10 mouse cellular contexts compared by ENCODE assay signal in genomic region chr2:144676546-144677228, GRCm38 (mm10).
DNase-seq lines count a peak whose midpoint lies in the region; ATAC-seq and TF ChIP-seq lines count a peak whose summit lies in the region.
"Had no signal": no experiment of that assay in that cellular context is flagged by ENCODE, and none has a peak within 500 bp of the region (broad histone marks: within the 10 kb centered on the region; RNA-seq: fewer than 3 reads in every experiment).

No protein-coding gene starts in this region.

- H3K9me3 ChIP-seq in heart, embryonic 11.5 days (replicated peaks; ENCODE audit: control insufficient read depth, low read length), result no peaks in the 10 kb centered on the region
- no peaks in the 10 kb centered on the region for H3K9me3 ChIP-seq in lung, embryonic 14.5 days (ENCODE audit: low read depth, low read length)
- 0 out of 2 replicates have a peak, but pooled peaks cover 3% of the 10 kb centered on the region for H3K9me3 ChIP-seq in stomach, embryonic 16.5 days (replicated peaks; ENCODE audit: control insufficient read depth, low read length)

- no peaks in the 10 kb centered on the region for H3K36me3 ChIP-seq in heart, embryonic 11.5 days (ENCODE audit: control insufficient read depth, insufficient read depth, low read length)
- no peaks in the 10 kb centered on the region for H3K36me3 ChIP-seq in lung, embryonic 14.5 days (ENCODE audit: insufficient read depth)
- H3K36me3 ChIP-seq in stomach, embryonic 16.5 days (ENCODE audit: control insufficient read depth, insufficient read depth, low read length), result no peaks in the 10 kb centered on the region

- 42% methylated on average over 13 of the region's 13 CpGs for WGBS in heart, embryonic 11.5 days (ENCODE audit: insufficient replicate concordance)
- WGBS in lung, embryonic 14.5 days, result 45% methylated on average over 13 of the region's 13 CpGs
- WGBS in stomach, embryonic 16.5 days, result 44% methylated on average over 13 of the region's 13 CpGs

- no peak for TF ChIP-seq CTCF in lung, embryonic 14.5 days (IDR thresholded peaks at IDR 0.05; ENCODE audit: low read depth)

- H3K9ac ChIP-seq in heart, embryonic 11.5 days (ENCODE audit: low read depth, low read length), result no peak overlapping the region
- H3K9ac ChIP-seq in lung, embryonic 14.5 days, result no peak overlapping the region
- H3K9ac ChIP-seq in stomach, embryonic 16.5 days (ENCODE audit: low read length), result no peak overlapping the region; the same call in 1 of the 2 replicates

- no peak overlapping the region for H3K4me3 ChIP-seq in heart, embryonic 11.5 days (ENCODE audit: low read depth, low read length)
- H3K4me3 ChIP-seq in lung, embryonic 14.5 days (ENCODE audit: low read depth, low read length), result no peak overlapping the region
- H3K4me3 ChIP-seq in stomach, embryonic 16.5 days (replicated peaks; ENCODE audit: low read length), result no peak overlapping the region
- H3K4me3 ChIP-seq: heart, adult 2 months; megakaryocyte, embryonic 14.5 days had no signal

- peak overlapping the region; percentile 38 for H3K4me2 ChIP-seq in heart, embryonic 11.5 days
- H3K4me2 ChIP-seq in lung, embryonic 14.5 days, result no peak overlapping the region
- no peak overlapping the region for H3K4me2 ChIP-seq in stomach, embryonic 16.5 days (ENCODE audit: low read depth, low read length)

- H3K27ac ChIP-seq in heart, embryonic 11.5 days (ENCODE audit: low read depth, low read length), result no peak overlapping the region
- no peak overlapping the region for H3K27ac ChIP-seq in lung, embryonic 14.5 days (ENCODE audit: low read depth)
- peak overlapping the region; percentile 56; the same call in 1 of the 2 replicates for H3K27ac ChIP-seq in stomach, embryonic 16.5 days (ENCODE audit: low read length)
- H3K27ac ChIP-seq: heart, adult 2 months had no signal

- ATAC-seq in heart, embryonic 11.5 days (replicated peaks; ENCODE audit: insufficient number of reproducible peaks, low FRiP score, low TSS enrichment), result no peak
- no peak for ATAC-seq in lung, embryonic 14.5 days (ENCODE audit: insufficient read depth)
- peak; percentile 41; the same call in 1 of the 2 replicates for ATAC-seq in stomach, embryonic 16.5 days (ENCODE audit: insufficient read depth, low FRiP score)

- peak; percentile 26 for DNase-seq in right cerebral cortex, adult 18-20 months
- DNase-seq in right cerebral cortex, postnatal 36 days (ENCODE audit: low spot score in 2 of 2), result no peak
- DNase-seq in lung, embryonic 14.5 days, result peak; percentile 17
- no peak for DNase-seq in urinary bladder, postnatal 36 days (ENCODE audit: low spot score in 2 of 2)
- DNase-seq in adrenal gland, postnatal 4 days (ENCODE audit: low spot score in 2 of 2), result no peak
- DNase-seq in ovary, postnatal 14 days (ENCODE audit: low spot score), result no peak

- peaks cover 9% of the 10 kb centered on the region; the same call in 1 of the 2 replicates for H3K4me1 ChIP-seq in heart, embryonic 11.5 days (ENCODE audit: control insufficient read depth, insufficient read depth, low read length)
- no peaks in the 10 kb centered on the region for H3K4me1 ChIP-seq in lung, embryonic 14.5 days (ENCODE audit: insufficient read depth)
- H3K4me1 ChIP-seq in stomach, embryonic 16.5 days (ENCODE audit: control insufficient read depth, insufficient read depth, low read length), result peaks cover 5% of the 10 kb centered on the region
- H3K4me1 ChIP-seq: megakaryocyte, embryonic 14.5 days had no signal

- H3K27me3 ChIP-seq in heart, embryonic 11.5 days (ENCODE audit: control insufficient read depth, insufficient read depth, low read length), result no peaks in the 10 kb centered on the region
- H3K27me3 ChIP-seq in lung, embryonic 14.5 days (ENCODE audit: insufficient read depth, low read length), result no peaks in the 10 kb centered on the region
- no peaks in the 10 kb centered on the region for H3K27me3 ChIP-seq in stomach, embryonic 16.5 days (ENCODE audit: control insufficient read depth, insufficient read depth, low read length)
- H3K27me3 ChIP-seq: megakaryocyte, embryonic 14.5 days had no signal

Comparison
In these comparisons a context has a peak if more than half of its experiments do, and no peak if none do; other contexts are left out.
1. DNase-seq: peak in right cerebral cortex, adult 18-20 months (single experiment) and lung, embryonic 14.5 days (single experiment); none in right cerebral cortex, postnatal 36 days (0 of 2), urinary bladder, postnatal 36 days (0 of 2), adrenal gland, postnatal 4 days (0 of 2) and ovary, postnatal 14 days (single experiment).